Mouse (Mus musculus): Measurements from ENCODE around the gene Pclo. TPM values are rescaled to one million over a fixed set of nuclear protein-coding genes. Genes with fewer than 3 reads are reported as not detected.

Pclo gene
- polyA plus RNA-seq, 1 experiment from 2014 or later: 0.01 TPM

GRCm38 (mm10) chr5:14575626-14576025, 60.9 kb downstream of the Pclo start:
- Histone ChIP-seq H3K27ac (no peak overlapping the region), H3K4me1 (replicated peaks) (no peaks in the 10 kb centered on the region), H3K9ac (no peak overlapping the region), H3K36me3 (no peaks in the 10 kb centered on the region), H3K4me2 (no peak overlapping the region), H3K27me3 (no peaks in the 10 kb centered on the region), H3K4me3 (replicated peaks) (no peak overlapping the region), H3K9me3 (replicated peaks) (no peaks in the 10 kb centered on the region)
- no peak for DNase-seq
- no peak for ATAC-seq (ENCODE audit: low read depth)
- WGBS (ENCODE audit: insufficient replicate concordance): 71% methylated on average over 3 of the region's 3 CpGs

- Histone ChIP-seq H3K27ac (no peak overlapping the region), H3K4me2 (no peak overlapping the region), H3K4me1 (replicated peaks) (no peaks in the 10 kb centered on the region), H3K27me3 (no peaks in the 10 kb centered on the region), H3K36me3 (no peaks in the 10 kb centered on the region), H3K4me3 (replicated peaks) (no peak overlapping the region), H3K9ac (no peak overlapping the region), H3K9me3 (replicated peaks) (no peaks in the 10 kb centered on the region)
- DNase-seq: no peak
- 64% methylated on average over 3 of the region's 3 CpGs for WGBS (ENCODE audit: insufficient replicate concordance)
- ATAC-seq (ENCODE audit: low read depth): no peak
Observed at GRCm38 (mm10) chr5:14591479-14591878, 76.8 kb downstream of the Pclo start.

- H3K4me3 ChIP-seq (replicated peaks): no peak overlapping the region
- no peaks in the 10 kb centered on the region for H3K9me3 ChIP-seq (replicated peaks)
- H3K27ac ChIP-seq: no peak overlapping the region
- no peak overlapping the region for H3K9ac ChIP-seq
- no peaks in the 10 kb centered on the region for H3K27me3 ChIP-seq
- H3K4me2 ChIP-seq: no peak overlapping the region
- no peak for DNase-seq
- no peaks in the 10 kb centered on the region for H3K36me3 ChIP-seq
- ATAC-seq (ENCODE audit: low read depth): no peak
- WGBS (ENCODE audit: insufficient replicate concordance): 43% methylated on average over 2 of the region's 2 CpGs
- no peaks in the 10 kb centered on the region for H3K4me1 ChIP-seq (replicated peaks)
Observed at GRCm38 (mm10) chr5:14595426-14596013, 80.8 kb downstream of the Pclo start.

- WGBS (ENCODE audit: insufficient replicate concordance): 22% methylated on average over 1 of the region's 1 CpGs
- Histone ChIP-seq H3K4me3 (replicated peaks) (no peak overlapping the region), H3K9me3 (replicated peaks) (no peaks in the 10 kb centered on the region), H3K9ac (no peak overlapping the region), H3K36me3 (no peaks in the 10 kb centered on the region), H3K27me3 (no peaks in the 10 kb centered on the region), H3K27ac (no peak overlapping the region), H3K4me2 (no peak overlapping the region), H3K4me1 (replicated peaks) (no peaks in the 10 kb centered on the region)
- DNase-seq (no peak), ATAC-seq (ENCODE audit: low read depth) (no peak)
Observed at GRCm38 (mm10) chr5:14608318-14608717, 93.6 kb downstream of the Pclo start.

- H3K4me2 ChIP-seq: no peak overlapping the region
- H3K9ac ChIP-seq: no peak overlapping the region
- no peaks in the 10 kb centered on the region for H3K27me3 ChIP-seq
- H3K36me3 ChIP-seq: no peaks in the 10 kb centered on the region
- H3K27ac ChIP-seq: no peak overlapping the region
- 61% methylated on average over 7 of the region's 7 CpGs for WGBS (ENCODE audit: insufficient replicate concordance)
- H3K9me3 ChIP-seq (replicated peaks): no peaks in the 10 kb centered on the region
- no peak for ATAC-seq (ENCODE audit: low read depth)
- no peaks in the 10 kb centered on the region for H3K4me1 ChIP-seq (replicated peaks)
- no peak overlapping the region for H3K4me3 ChIP-seq (replicated peaks)
- no peak for DNase-seq
Observed at GRCm38 (mm10) chr5:14621146-14621545, 106.4 kb downstream of the Pclo start.

- H3K4me1 ChIP-seq (replicated peaks): no peaks in the 10 kb centered on the region
- no peak overlapping the region for H3K4me3 ChIP-seq (replicated peaks)
- WGBS (ENCODE audit: insufficient replicate concordance): 51% methylated on average over 7 of the region's 7 CpGs
- no peaks in the 10 kb centered on the region for H3K27me3 ChIP-seq
- ATAC-seq (ENCODE audit: low read depth): no peak
- no peak overlapping the region for H3K27ac ChIP-seq
- H3K9me3 ChIP-seq (replicated peaks): no peaks in the 10 kb centered on the region
- H3K4me2 ChIP-seq: no peak overlapping the region
- no peaks in the 10 kb centered on the region for H3K36me3 ChIP-seq
- H3K9ac ChIP-seq: no peak overlapping the region
- no peak for DNase-seq
Observed at GRCm38 (mm10) chr5:14623360-14623759, 108.6 kb downstream of the Pclo start.

GRCm38 (mm10) chr5:14641260-14641659, 126.5 kb downstream of the Pclo start:
- DNase-seq (no peak), ATAC-seq (ENCODE audit: low read depth) (no peak)
- H3K27me3 ChIP-seq: no peaks in the 10 kb centered on the region
- H3K9me3 ChIP-seq (replicated peaks): no peaks in the 10 kb centered on the region
- H3K9ac ChIP-seq: no peak overlapping the region
- H3K4me2 ChIP-seq: no peak overlapping the region
- H3K27ac ChIP-seq: no peak overlapping the region
- 56% methylated on average over 1 of the region's 1 CpGs for WGBS (ENCODE audit: insufficient replicate concordance)
- H3K4me3 ChIP-seq (replicated peaks): no peak overlapping the region
- H3K4me1 ChIP-seq (replicated peaks): no peaks in the 10 kb centered on the region
- H3K36me3 ChIP-seq: no peaks in the 10 kb centered on the region

GRCm38 (mm10) chr5:14645856-14646255, 131.1 kb downstream of the Pclo start:
- DNase-seq (no peak), ATAC-seq (ENCODE audit: low read depth) (no peak)
- Histone ChIP-seq H3K27me3 (no peaks in the 10 kb centered on the region), H3K9me3 (replicated peaks) (no peaks in the 10 kb centered on the region), H3K27ac (no peak overlapping the region), H3K4me3 (replicated peaks) (no peak overlapping the region), H3K4me1 (replicated peaks) (no peaks in the 10 kb centered on the region), H3K4me2 (no peak overlapping the region), H3K9ac (no peak overlapping the region), H3K36me3 (no peaks in the 10 kb centered on the region)
- WGBS (ENCODE audit: insufficient replicate concordance): 80% methylated on average over 3 of the region's 3 CpGs

- H3K27ac ChIP-seq: no peak overlapping the region
- no peaks in the 10 kb centered on the region for H3K36me3 ChIP-seq
- no peak overlapping the region for H3K9ac ChIP-seq
- H3K4me1 ChIP-seq (replicated peaks): no peaks in the 10 kb centered on the region
- ATAC-seq (ENCODE audit: low read depth) (no peak), DNase-seq (no peak)
- H3K4me3 ChIP-seq (replicated peaks): no peak overlapping the region
- H3K9me3 ChIP-seq (replicated peaks): no peaks in the 10 kb centered on the region
- 69% methylated on average over 1 of the region's 1 CpGs for WGBS (ENCODE audit: insufficient replicate concordance)
- H3K4me2 ChIP-seq: no peak overlapping the region
- no peaks in the 10 kb centered on the region for H3K27me3 ChIP-seq
Observed at GRCm38 (mm10) chr5:14660637-14661036, 145.9 kb downstream of the Pclo start.

GRCm38 (mm10) chr5:14662180-14662579, 147.5 kb downstream of the Pclo start:
- DNase-seq: no peak
- Histone ChIP-seq H3K4me2 (no peak overlapping the region), H3K36me3 (no peaks in the 10 kb centered on the region), H3K9me3 (replicated peaks) (no peaks in the 10 kb centered on the region), H3K4me3 (replicated peaks) (no peak overlapping the region), H3K27ac (no peak overlapping the region), H3K27me3 (no peaks in the 10 kb centered on the region), H3K4me1 (replicated peaks) (no peaks in the 10 kb centered on the region), H3K9ac (no peak overlapping the region)
- WGBS (ENCODE audit: insufficient replicate concordance): 47% methylated on average over 1 of the region's 1 CpGs
- ATAC-seq (ENCODE audit: low read depth): no peak

GRCm38 (mm10) chr5:14662603-14663002, 147.9 kb downstream of the Pclo start:
- Histone ChIP-seq H3K27ac (no peak overlapping the region), H3K27me3 (no peaks in the 10 kb centered on the region), H3K9ac (no peak overlapping the region), H3K4me1 (replicated peaks) (no peaks in the 10 kb centered on the region), H3K36me3 (no peaks in the 10 kb centered on the region), H3K4me3 (replicated peaks) (no peak overlapping the region), H3K9me3 (replicated peaks) (no peaks in the 10 kb centered on the region), H3K4me2 (no peak overlapping the region)
- ATAC-seq (ENCODE audit: low read depth) (no peak), DNase-seq (no peak)
- WGBS (ENCODE audit: insufficient replicate concordance): 58% methylated on average over 1 of the region's 1 CpGs

- Histone ChIP-seq H3K27ac (no peak overlapping the region), H3K9ac (no peak overlapping the region), H3K4me3 (replicated peaks) (no peak overlapping the region), H3K4me1 (replicated peaks) (no peaks in the 10 kb centered on the region), H3K4me2 (no peak overlapping the region), H3K27me3 (no peaks in the 10 kb centered on the region), H3K36me3 (no peaks in the 10 kb centered on the region), H3K9me3 (replicated peaks) (no peaks in the 10 kb centered on the region; the same call in 1 of the 2 replicates)
- 72% methylated on average over 6 of the region's 6 CpGs for WGBS (ENCODE audit: insufficient replicate concordance)
- DNase-seq (no peak), ATAC-seq (ENCODE audit: low read depth) (no peak)
Observed at GRCm38 (mm10) chr5:14680419-14680818, 165.7 kb downstream of the Pclo start.

Measured in liver, embryonic 13.5 days (tissue).